Mouse (Mus musculus) intestine, postnatal 0 days (tissue): ENCODE data around the gene B4galnt1. TPM values are rescaled to one million over a fixed set of nuclear protein-coding genes. Genes with fewer than 3 reads are reported as not detected.

Experiments
- ATAC-seq: fragments of 200-750 bp; cut with Nextera tagmentation; 2 replicates; pipeline ENCODE4 v1.8.0; 2017; ENCODE audit warnings: mild to moderate bottlenecking, moderate TSS enrichment, moderate library complexity
- H3K27ac ChIP-seq: fragments of 300-500 bp; sonication (generic); 2 replicates; pipeline ENCODE4 v1.5.1; 2014; ENCODE audit warnings: mild to moderate bottlenecking, low read depth, low read length, moderate library complexity
- H3K27me3 ChIP-seq: fragments of 300-500 bp; sonication (generic); replicated peaks from 2 replicates; pipeline ENCODE4 v1.6.1; 2014; ENCODE audit warnings: low read length, mixed read lengths; ENCODE audit not compliant: control insufficient read depth, insufficient read depth
- H3K36me3 ChIP-seq: fragments of 300-500 bp; sonication (generic); 2 replicates; pipeline ENCODE4 v1.6.1; 2014; ENCODE audit warnings: mild to moderate bottlenecking, moderate library complexity; ENCODE audit not compliant: control insufficient read depth, insufficient read depth
- H3K4me1 ChIP-seq: fragments of 300-500 bp; sonication (generic); replicated peaks from 2 replicates; pipeline ENCODE4 v1.6.1; 2014; ENCODE audit warnings: antibody characterized with exemption, low read length, mixed read lengths; ENCODE audit not compliant: control insufficient read depth, insufficient read depth
- H3K4me2 ChIP-seq: fragments of 300-500 bp; sonication (generic); replicated peaks from 2 replicates; pipeline ENCODE4 v1.6.1; 2014; ENCODE audit warnings: low read depth, mild to moderate bottlenecking, moderate library complexity
- H3K4me3 ChIP-seq: fragments of 300-500 bp; sonication (generic); 2 replicates; pipeline ENCODE4 v1.5.1; 2014; ENCODE audit warnings: low read depth, low read length
- H3K9ac ChIP-seq: fragments of 300-500 bp; sonication (generic); 2 replicates; pipeline ENCODE4 v1.6.1; 2014; ENCODE audit warnings: mild to moderate bottlenecking, low read depth, low read length
- H3K9me3 ChIP-seq: fragments of 300-500 bp; sonication (generic); 2 replicates; pipeline ENCODE4 v1.6.1; 2016; ENCODE audit warnings: mixed run types; ENCODE audit not compliant: control insufficient read depth
- CTCF ChIP-seq: sonication (generic); IDR thresholded peaks from 2 replicates; pipeline ENCODE4 v1.5.1; 2016; ENCODE audit warnings: low read depth, mild to moderate bottlenecking, control low read depth, antibody characterized with exemption, moderate library complexity
- WGBS: fragments of 180-500 bp; shearing (Covaris S2); extraction: QIAGEN DNeasy Blood & Tissue Kit; methylation state at CpG from one replicate; pipeline ENCODE4 v1.1.7; 2014; 5-methylcytosine and 5-hydroxymethylcytosine counted together
- polyA plus RNA-seq: library from polyadenylated mRNA; unstranded; fragments of >200 nt; fragmentation: Nextera tagmentation; extraction: Ambion mirVana; gene quantifications from 2 replicates; pipeline ENCODE4 v1.2.1, GENCODE M21; 2015

The B4galnt1 gene
- 29.4 and 34.1 TPM in 2 replicates for polyA plus RNA-seq

DNA sequence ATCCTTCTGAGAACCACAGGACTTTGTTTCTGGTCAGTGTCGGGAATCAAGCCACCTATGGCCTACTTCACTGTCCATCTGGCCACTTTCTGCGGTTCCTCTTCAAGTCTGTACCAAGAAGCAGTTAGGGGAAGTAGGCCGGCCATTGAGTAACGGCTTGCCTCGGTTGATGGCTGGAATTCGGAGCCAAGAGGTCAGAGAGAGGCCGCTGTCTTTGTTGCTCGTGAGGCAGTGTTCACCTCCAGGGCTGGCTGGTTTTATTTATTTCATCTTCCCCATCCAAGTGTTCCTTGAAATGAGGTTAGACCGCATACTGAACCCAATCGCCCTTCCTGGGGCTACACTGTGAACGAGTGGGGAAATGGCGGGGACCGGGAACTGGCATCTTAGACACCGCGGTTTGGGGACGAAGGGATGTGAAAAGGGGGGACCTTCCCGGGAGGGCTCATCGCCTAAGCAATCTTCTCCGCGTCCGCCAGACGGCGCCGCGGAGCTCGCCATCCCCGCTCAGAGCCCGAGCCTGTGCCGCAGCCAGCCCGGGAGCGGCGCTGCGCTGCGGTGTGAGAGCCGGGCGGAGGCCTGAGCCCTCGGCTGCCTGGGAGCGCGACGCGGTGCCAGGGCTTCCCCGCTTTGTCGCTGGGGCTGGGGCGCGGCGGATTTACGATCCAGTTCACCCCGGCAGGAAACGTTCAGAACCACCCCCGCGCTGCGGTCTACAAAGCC, at the start of gene B4galnt1:
TSS of gene B4galnt1 (plus strand) at position 595 of the 723 bp plus-strand sequence.
- Histone ChIP-seq H3K4me1 (no peaks in the 10 kb centered on the region; the same call in 1 of the 2 replicates), H3K27ac (peak within 1 kb of the TSS; percentile 84), H3K36me3 (peaks cover 3% of the 10 kb centered on the region; the same call in 1 of the 2 replicates), H3K4me2 (peak within 1 kb of the TSS; percentile 98), H3K4me3 (peak within 1 kb of the TSS; percentile 57), H3K9ac (peak within 1 kb of the TSS; percentile 60), H3K9me3 (no peaks in the 10 kb centered on the region), H3K27me3 (peaks cover 18% of the 10 kb centered on the region)
- WGBS: 3% methylated on average over 52 of the region's 52 CpGs
- peak; percentile 78 for ATAC-seq
- peak; percentile 98 for TF ChIP-seq CTCF

- H3K4me2 ChIP-seq: no peak overlapping the region
- ATAC-seq: no peak
- no peak overlapping the region for H3K9ac ChIP-seq
- 89% methylated on average over 11 of the region's 11 CpGs for WGBS
- H3K9me3 ChIP-seq: no peaks in the 10 kb centered on the region
- H3K27ac ChIP-seq: no peak overlapping the region
- no peaks in the 10 kb centered on the region for H3K4me1 ChIP-seq
- H3K27me3 ChIP-seq: no peaks in the 10 kb centered on the region
- no peak overlapping the region for H3K4me3 ChIP-seq
- peaks cover 39% of the 10 kb centered on the region for H3K36me3 ChIP-seq
- no peak for TF ChIP-seq CTCF
Observed at GRCm38 (mm10) chr10:127118470-127118869, 46.6 kb upstream of the B4galnt1 start.

DNA sequence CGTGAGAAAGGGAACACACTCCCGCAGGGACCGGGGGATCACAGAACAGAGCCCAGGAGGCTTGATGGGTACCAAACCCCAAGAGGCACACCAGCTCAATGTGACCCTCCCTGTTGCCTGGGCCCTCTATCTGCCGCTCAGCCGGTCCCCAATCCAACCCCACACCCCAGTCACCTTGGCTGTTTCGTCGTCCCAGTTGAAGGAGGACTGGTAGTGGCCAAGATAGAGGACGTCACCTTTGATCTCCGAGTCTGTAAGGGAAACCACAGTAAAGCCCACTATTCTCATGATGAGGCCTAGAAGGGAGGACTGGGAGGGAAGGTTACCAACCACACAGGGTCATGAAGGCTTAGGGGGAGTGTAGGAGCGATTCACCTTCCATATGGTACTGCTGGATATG, 45.8 kb upstream of the B4galnt1 start:
- Histone ChIP-seq H3K4me1 (no peaks in the 10 kb centered on the region), H3K27me3 (no peaks in the 10 kb centered on the region), H3K4me3 (no peak overlapping the region), H3K4me2 (no peak overlapping the region), H3K9ac (no peak overlapping the region), H3K36me3 (peaks cover 39% of the 10 kb centered on the region), H3K9me3 (no peaks in the 10 kb centered on the region), H3K27ac (no peak overlapping the region)
- no peak for TF ChIP-seq CTCF
- no peak for ATAC-seq
- WGBS: 94% methylated on average over 10 of the region's 10 CpGs

DNA sequence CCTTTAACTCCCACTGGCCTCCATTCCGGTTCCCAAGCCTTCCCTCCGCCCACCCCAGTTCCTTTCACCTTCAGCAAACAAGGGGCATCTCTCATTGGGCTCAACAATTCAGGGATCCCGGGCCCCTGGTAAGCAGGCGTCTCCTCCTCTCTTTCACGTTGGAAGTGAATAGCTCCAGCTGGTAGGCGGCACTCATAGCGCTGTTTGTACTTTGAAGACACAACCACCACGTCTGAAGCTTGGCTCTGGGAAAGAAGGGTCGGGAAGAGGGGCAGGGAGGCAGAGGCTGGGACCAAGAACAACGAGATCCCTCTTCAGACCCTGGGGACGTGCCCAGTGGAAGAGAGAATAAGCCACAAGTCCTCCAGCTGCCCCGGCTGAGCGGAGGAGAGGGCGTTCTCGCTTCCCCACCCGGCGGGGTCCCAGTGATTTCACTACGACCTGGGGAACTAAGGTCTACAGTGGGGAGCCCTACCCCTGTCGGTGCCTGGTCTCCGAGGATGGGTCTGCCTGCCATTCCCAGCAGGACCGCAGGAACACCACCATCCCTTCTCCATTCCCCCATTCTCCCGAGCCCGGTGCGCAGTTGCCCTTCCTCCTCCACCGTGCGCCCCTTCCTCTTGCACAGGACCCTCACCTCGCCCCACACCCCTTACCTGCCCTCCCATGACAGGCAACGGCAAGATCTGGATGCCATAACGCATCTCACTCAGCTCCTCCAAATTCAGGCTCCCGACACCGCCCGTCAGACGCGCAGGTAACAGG, 44.5 kb upstream of the B4galnt1 start:
- Histone ChIP-seq H3K27ac (no peak overlapping the region), H3K27me3 (no peaks in the 10 kb centered on the region), H3K36me3 (peaks cover 35% of the 10 kb centered on the region), H3K4me2 (peak overlapping the region; percentile 91), H3K4me1 (no peaks in the 10 kb centered on the region), H3K9me3 (no peaks in the 10 kb centered on the region), H3K9ac (peak overlapping the region; percentile 63), H3K4me3 (peak overlapping the region; percentile 71)
- no peak for TF ChIP-seq CTCF
- 2% methylated on average over 34 of the region's 34 CpGs for WGBS
- ATAC-seq: peak; percentile 22; the same call in 1 of the 2 replicates

DNA sequence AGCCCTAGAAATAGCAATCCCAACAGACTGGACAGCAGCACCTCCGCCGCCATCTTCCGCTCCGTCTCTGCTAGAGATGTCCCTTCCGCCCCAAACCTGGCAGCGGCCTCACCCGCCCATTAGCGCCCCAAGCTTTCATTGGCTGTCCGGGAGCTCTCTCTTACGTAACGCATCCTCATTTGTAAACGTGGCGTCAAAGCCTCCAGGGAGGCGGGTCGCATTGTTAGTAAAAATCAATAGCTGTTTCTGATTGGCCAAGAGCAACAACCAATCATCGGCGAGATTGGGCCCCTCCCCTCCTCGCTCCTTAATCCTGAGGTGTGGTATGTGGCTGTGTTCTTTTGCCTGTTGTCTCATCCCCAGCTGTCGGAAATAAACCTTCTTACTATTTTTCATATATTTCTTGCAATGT, 44.0 kb upstream of the B4galnt1 start, which contains the start of gene Os9:
TSS of gene Os9 (minus strand) at position 66 of the 412 bp plus-strand sequence.
- Histone ChIP-seq H3K9ac (peak within 1 kb of the TSS; percentile 63), H3K27me3 (no peaks in the 10 kb centered on the region), H3K9me3 (no peaks in the 10 kb centered on the region), H3K36me3 (peaks cover 29% of the 10 kb centered on the region), H3K4me1 (no peaks in the 10 kb centered on the region), H3K4me2 (peak within 1 kb of the TSS; percentile 91), H3K4me3 (peak within 1 kb of the TSS; percentile 71), H3K27ac (no peak within 1 kb of the TSS)
- peak; percentile 95 for ATAC-seq
- TF ChIP-seq CTCF: no peak
- under 1% methylated on average over 19 of the region's 19 CpGs for WGBS

DNA sequence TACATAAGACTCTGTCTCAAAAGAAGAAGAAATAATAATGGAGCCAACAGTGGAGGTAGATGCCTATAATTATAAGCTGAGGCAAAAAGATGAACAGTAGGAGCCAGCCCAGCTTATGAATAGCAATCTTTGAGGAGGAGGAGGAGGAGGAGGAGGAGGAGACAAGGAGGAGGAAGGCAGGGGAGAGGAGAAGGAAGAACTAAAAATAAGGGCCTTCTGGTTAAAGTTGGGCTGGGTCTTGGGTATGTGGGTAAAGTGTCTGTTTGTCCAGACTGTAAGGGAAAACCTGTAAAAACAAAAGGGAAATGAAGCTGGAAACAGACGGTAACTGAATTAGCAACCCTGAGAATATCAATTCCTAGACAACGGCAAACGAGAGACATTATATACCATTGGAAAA, 43.0 kb upstream of the B4galnt1 start:
- no peaks in the 10 kb centered on the region for H3K27me3 ChIP-seq
- TF ChIP-seq CTCF: no peak
- WGBS: 91% methylated on average over 3 of the region's 3 CpGs
- H3K9me3 ChIP-seq: no peaks in the 10 kb centered on the region
- no peak overlapping the region for H3K4me2 ChIP-seq
- no peaks in the 10 kb centered on the region for H3K4me1 ChIP-seq
- H3K27ac ChIP-seq: no peak overlapping the region
- H3K36me3 ChIP-seq: peaks cover 22% of the 10 kb centered on the region
- no peak overlapping the region for H3K4me3 ChIP-seq
- ATAC-seq: no peak
- H3K9ac ChIP-seq: no peak overlapping the region
